Mouse (Mus musculus): ENCODE measurements around the gene Matk.
A peak's percentile ranks its signal among the peaks of the same experiment; 100 is the strongest.

Gene Matk

GRCm38 (mm10) chr10:81244146-81244545 is 8.6 kb upstream of the Matk start:
- DNase-seq = no peak

GRCm38 (mm10) chr10:81244595-81244994 is 8.1 kb upstream of the Matk start:
- peak; percentile 94 to 96 for DNase-seq

GRCm38 (mm10) chr10:81245166-81245565 is 7.6 kb upstream of the Matk start:
- no peak for DNase-seq

- no peak for DNase-seq
These were observed 4.9 kb upstream of the Matk start for GRCm38 (mm10) chr10:81247804-81248203.

GRCm38 (mm10) chr10:81249442-81249841 is 3.3 kb upstream of the Matk start:
- no peak for DNase-seq

GRCm38 (mm10) chr10:81254886-81255285 is 2.2 kb downstream of the Matk start:
- no peak for DNase-seq

GRCm38 (mm10) chr10:81257158-81258039 is 4.7 kb downstream of the Matk start:
- DNase-seq = peak; percentile 55 to 60

GRCm38 (mm10) chr10:81259225-81259884 is 6.6 kb downstream of the Matk start:
- DNase-seq = peak in 1 of 2 experiments; percentile 57

- DNase-seq = no peak
These were observed 8.3 kb downstream of the Matk start for GRCm38 (mm10) chr10:81261025-81261424.

GRCm38 (mm10) chr10:81265540-81265939 is 12.8 kb downstream of the Matk start:
- no peak for DNase-seq

- peak; percentile 96 to 97 for DNase-seq
These were observed 13.7 kb downstream of the Matk start, which contains the start of the genes Mrpl54 and Apba3 for GRCm38 (mm10) chr10:81266211-81267105. TSS of gene Mrpl54 (minus strand) at chr10:81266934. TSS of gene Apba3 (plus strand) at chr10:81266960.

- DNase-seq = peak; percentile 84 to 87
These were observed 15.3 kb downstream of the Matk start for GRCm38 (mm10) chr10:81268056-81268455.

- no peak for DNase-seq
These were observed 16.1 kb downstream of the Matk start for GRCm38 (mm10) chr10:81268643-81269412.

- no peak for DNase-seq
These were observed 19.6 kb downstream of the Matk start for GRCm38 (mm10) chr10:81272356-81272755.

- DNase-seq = no peak
These were observed 21.1 kb downstream of the Matk start for GRCm38 (mm10) chr10:81273842-81274241.

GRCm38 (mm10) chr10:81277676-81278075 is 24.9 kb downstream of the Matk start:
- DNase-seq = peak; percentile 70 to 90

- no peak for DNase-seq
These were observed 26.8 kb downstream of the Matk start for GRCm38 (mm10) chr10:81279496-81279895.

GRCm38 (mm10) chr10:81284189-81284588 is 31.5 kb downstream of the Matk start:
- DNase-seq = no peak

- DNase-seq = no peak
These were observed 32.0 kb downstream of the Matk start for GRCm38 (mm10) chr10:81284719-81285118.

- DNase-seq = peak; percentile 94 to 95
These were observed 33.1 kb downstream of the Matk start for GRCm38 (mm10) chr10:81285694-81286450.

- no peak for DNase-seq
These were observed 33.9 kb downstream of the Matk start for GRCm38 (mm10) chr10:81286586-81286985.

Measured in cerebellum, postnatal 14 days (tissue).